Mouse (Mus musculus): Measurements from ENCODE around the gene Ngfr. TPM values are rescaled to one million over a fixed set of nuclear protein-coding genes. Genes with fewer than 3 reads are reported as not detected.
A peak's percentile ranks its signal among the peaks of the same experiment; 100 is the strongest.

Gene Ngfr
- polyA plus RNA-seq, 1 experiment = 6.5 TPM

- peaks cover 14% of the 10 kb centered on the region for H3K4me1 ChIP-seq (ENCODE audit: control insufficient read depth, insufficient read depth, insufficient read length, low read length)
- H3K36me3 ChIP-seq (ENCODE audit: control insufficient read depth, insufficient read depth, low read length) = no peaks in the 10 kb centered on the region
- no peak overlapping the region for H3K27ac ChIP-seq (ENCODE audit: insufficient read depth, low read depth, low read length)
- no peak for TF ChIP-seq CTCF (IDR thresholded peaks at IDR 0.05; ENCODE audit: extremely low read depth, insufficient read length, insufficient replicate concordance, low read depth, low read length)
- TF ChIP-seq POLR2A (IDR thresholded peaks at IDR 0.05; ENCODE audit: low read depth, low read length) = no peak
- 5% methylated on average over 15 of the region's 15 CpGs for WGBS
- H3K4me3 ChIP-seq (ENCODE audit: low read depth, low read length) = peak overlapping the region; percentile 14
- peaks cover 60% of the 10 kb centered on the region for H3K27me3 ChIP-seq (ENCODE audit: control insufficient read depth, insufficient read depth, low read length)
These were observed 1.9 kb downstream of the Ngfr start for GRCm38 (mm10) chr11:95585684-95586083.

- H3K27ac ChIP-seq (ENCODE audit: insufficient read depth, low read depth, low read length) = no peak overlapping the region
- peak overlapping the region; percentile 14 for H3K4me3 ChIP-seq (ENCODE audit: low read depth, low read length)
- WGBS = 2% methylated on average over 24 of the region's 24 CpGs
- peaks cover 14% of the 10 kb centered on the region for H3K4me1 ChIP-seq (ENCODE audit: control insufficient read depth, insufficient read depth, insufficient read length, low read length)
- peaks cover 60% of the 10 kb centered on the region for H3K27me3 ChIP-seq (ENCODE audit: control insufficient read depth, insufficient read depth, low read length)
- TF ChIP-seq CTCF (IDR thresholded peaks at IDR 0.05; ENCODE audit: extremely low read depth, insufficient read length, insufficient replicate concordance, low read depth, low read length) (no peak), POLR2A (IDR thresholded peaks at IDR 0.05; ENCODE audit: low read depth, low read length) (no peak)
- H3K36me3 ChIP-seq (ENCODE audit: control insufficient read depth, insufficient read depth, low read length) = no peaks in the 10 kb centered on the region
These were observed 2.3 kb downstream of the Ngfr start for GRCm38 (mm10) chr11:95585281-95585680.

- WGBS = 11% methylated on average over 9 of the region's 9 CpGs
- Histone ChIP-seq H3K36me3 (ENCODE audit: control insufficient read depth, insufficient read depth, low read length) (no peaks in the 10 kb centered on the region), H3K4me1 (ENCODE audit: control insufficient read depth, insufficient read depth, insufficient read length, low read length) (peaks cover 14% of the 10 kb centered on the region), H3K27me3 (ENCODE audit: control insufficient read depth, insufficient read depth, low read length) (peaks cover 60% of the 10 kb centered on the region), H3K4me3 (ENCODE audit: low read depth, low read length) (no peak overlapping the region), H3K27ac (ENCODE audit: insufficient read depth, low read depth, low read length) (no peak overlapping the region)
- TF ChIP-seq CTCF (IDR thresholded peaks at IDR 0.05; ENCODE audit: extremely low read depth, insufficient read length, insufficient replicate concordance, low read depth, low read length) (no peak), POLR2A (IDR thresholded peaks at IDR 0.05; ENCODE audit: low read depth, low read length) (no peak)
These were observed 2.9 kb downstream of the Ngfr start for GRCm38 (mm10) chr11:95584651-95585050.

GRCm38 (mm10) chr11:95583396-95583795 lies 4.1 kb downstream of the Ngfr start:
- Histone ChIP-seq H3K4me1 (ENCODE audit: control insufficient read depth, insufficient read depth, insufficient read length, low read length) (peaks cover 14% of the 10 kb centered on the region), H3K27ac (ENCODE audit: insufficient read depth, low read depth, low read length) (no peak overlapping the region), H3K4me3 (ENCODE audit: low read depth, low read length) (no peak overlapping the region), H3K27me3 (ENCODE audit: control insufficient read depth, insufficient read depth, low read length) (peaks cover 65% of the 10 kb centered on the region), H3K36me3 (ENCODE audit: control insufficient read depth, insufficient read depth, low read length) (no peaks in the 10 kb centered on the region)
- TF ChIP-seq CTCF (IDR thresholded peaks at IDR 0.05; ENCODE audit: extremely low read depth, insufficient read length, insufficient replicate concordance, low read depth, low read length) (no peak), POLR2A (IDR thresholded peaks at IDR 0.05; ENCODE audit: low read depth, low read length) (no peak)
- WGBS = 50% methylated on average over 6 of the region's 6 CpGs

- H3K27me3 ChIP-seq (ENCODE audit: control insufficient read depth, insufficient read depth, low read length) = peaks cover 60% of the 10 kb centered on the region
- peaks cover 11% of the 10 kb centered on the region for H3K4me1 ChIP-seq (ENCODE audit: control insufficient read depth, insufficient read depth, insufficient read length, low read length)
- TF ChIP-seq CTCF (IDR thresholded peaks at IDR 0.05; ENCODE audit: extremely low read depth, insufficient read length, insufficient replicate concordance, low read depth, low read length) (no peak), POLR2A (IDR thresholded peaks at IDR 0.05; ENCODE audit: low read depth, low read length) (no peak)
- WGBS = 35% methylated on average over 3 of the region's 3 CpGs
- H3K36me3 ChIP-seq (ENCODE audit: control insufficient read depth, insufficient read depth, low read length) = no peaks in the 10 kb centered on the region
- no peak overlapping the region for H3K27ac ChIP-seq (ENCODE audit: insufficient read depth, low read depth, low read length)
- H3K4me3 ChIP-seq (ENCODE audit: low read depth, low read length) = no peak overlapping the region
These were observed 5.3 kb downstream of the Ngfr start for GRCm38 (mm10) chr11:95582193-95582592.

GRCm38 (mm10) chr11:95579455-95579854 lies 8.1 kb downstream of the Ngfr start:
- H3K27me3 ChIP-seq (ENCODE audit: control insufficient read depth, insufficient read depth, low read length) = peaks cover 33% of the 10 kb centered on the region

GRCm38 (mm10) chr11:95577776-95578446 lies 9.6 kb downstream of the Ngfr start:
- Histone ChIP-seq H3K27me3 (ENCODE audit: control insufficient read depth, insufficient read depth, low read length) (peaks cover 24% of the 10 kb centered on the region), H3K36me3 (ENCODE audit: control insufficient read depth, insufficient read depth, low read length) (no peaks in the 10 kb centered on the region), H3K4me1 (ENCODE audit: control insufficient read depth, insufficient read depth, insufficient read length, low read length) (no peaks in the 10 kb centered on the region; the same call in none of the 2 replicates), H3K27ac (ENCODE audit: insufficient read depth, low read depth, low read length) (no peak overlapping the region), H3K4me3 (ENCODE audit: low read depth, low read length) (no peak overlapping the region)
- peak; percentile 61; the same call in 1 of the 2 replicates for TF ChIP-seq CTCF (IDR thresholded peaks at IDR 0.05; ENCODE audit: extremely low read depth, insufficient read length, insufficient replicate concordance, low read depth, low read length)
- no peak for TF ChIP-seq POLR2A (IDR thresholded peaks at IDR 0.05; ENCODE audit: low read depth, low read length)
- WGBS = 14% methylated on average over 39 of the region's 39 CpGs

More at GRCm38 (mm10) chr11:95579455-95579854, 8.1 kb downstream of the Ngfr start:
- TF ChIP-seq POLR2A (IDR thresholded peaks at IDR 0.05; ENCODE audit: low read depth, low read length) (no peak), CTCF (IDR thresholded peaks at IDR 0.05; ENCODE audit: extremely low read depth, insufficient read length, insufficient replicate concordance, low read depth, low read length) (no peak)
- H3K36me3 ChIP-seq (ENCODE audit: control insufficient read depth, insufficient read depth, low read length) = no peaks in the 10 kb centered on the region
- H3K4me3 ChIP-seq (ENCODE audit: low read depth, low read length) = no peak overlapping the region
- 21% methylated on average over 6 of the region's 6 CpGs for WGBS
- H3K4me1 ChIP-seq (ENCODE audit: control insufficient read depth, insufficient read depth, insufficient read length, low read length) = no peaks in the 10 kb centered on the region; the same call in none of the 2 replicates
- no peak overlapping the region for H3K27ac ChIP-seq (ENCODE audit: insufficient read depth, low read depth, low read length)
